Mouse (Mus musculus) limb, embryonic 14.5 days (tissue): ENCODE measurements around the gene Elane. TPM values are rescaled to one million over a fixed set of nuclear protein-coding genes. Genes with fewer than 3 reads are reported as not detected.

Experiments
- ATAC-seq: fragments of 200-750 bp; cut with Nextera tagmentation; 2 replicates; pipeline ENCODE4 v1.8.0; 2017; ENCODE audit warnings: low read depth, moderate number of reproducible peaks, moderate TSS enrichment; ENCODE audit not compliant: low FRiP score
- DNase-seq: peaks from one replicate; pipeline ENCODE4 v3.0.0-alpha.2; 2015; ENCODE audit warnings: low spot score
- H3K27ac ChIP-seq: fragments of 300-500 bp; sonication (generic); replicated peaks from 2 replicates; pipeline ENCODE4 v1.5.1; 2014; ENCODE audit warnings: low read depth, mild to moderate bottlenecking, low read length, moderate library complexity, mixed read lengths
- H3K27me3 ChIP-seq: fragments of 300-500 bp; sonication (generic); 2 replicates; pipeline ENCODE4 v1.6.1; 2014; ENCODE audit warnings: low read length, mixed read lengths; ENCODE audit not compliant: control insufficient read depth, insufficient read depth
- H3K36me3 ChIP-seq: fragments of 300-500 bp; sonication (generic); 2 replicates; pipeline ENCODE4 v1.6.1; 2014; ENCODE audit warnings: mild to moderate bottlenecking, low read length, moderate library complexity, mixed read lengths; ENCODE audit not compliant: control insufficient read depth, insufficient read depth
- H3K4me1 ChIP-seq: fragments of 300-500 bp; sonication (generic); 2 replicates; pipeline ENCODE4 v1.6.1; 2014; ENCODE audit warnings: antibody characterized with exemption, low read length, mixed read lengths; ENCODE audit not compliant: control insufficient read depth, insufficient read depth
- H3K4me2 ChIP-seq: fragments of 300-500 bp; sonication (generic); replicated peaks from 2 replicates; pipeline ENCODE4 v1.6.1; 2014; ENCODE audit warnings: low read depth, mild to moderate bottlenecking, low read length, moderate library complexity; ENCODE audit not compliant: severe bottlenecking
- H3K4me3 ChIP-seq: fragments of 300-500 bp; sonication (generic); replicated peaks from 2 replicates; pipeline ENCODE4 v1.5.1; 2014; ENCODE audit warnings: low read length
- H3K9ac ChIP-seq: fragments of 300-500 bp; sonication (generic); 2 replicates; pipeline ENCODE4 v1.6.1; 2014; ENCODE audit warnings: mild to moderate bottlenecking, low read depth, low read length, moderate library complexity; ENCODE audit not compliant: severe bottlenecking
- H3K9me3 ChIP-seq: fragments of 300-500 bp; sonication (generic); 2 replicates; pipeline ENCODE4 v1.6.1; 2016; ENCODE audit warnings: low read length; ENCODE audit not compliant: control insufficient read depth
- POLR2A ChIP-seq: fragments of 200-500 bp; IDR thresholded peaks from 2 replicates; pipeline ENCODE4 v1.8.0; 2012; ENCODE audit warnings: inconsistent platforms, mild to moderate bottlenecking, moderate library complexity, borderline replicate concordance; ENCODE audit not compliant: insufficient read depth, insufficient read length; ENCODE audit errors: extremely low read depth
- WGBS: fragments of 180-500 bp; shearing (Covaris S2); extraction: QIAGEN DNeasy Blood & Tissue Kit; methylation state at CpG from one replicate; pipeline ENCODE4 v1.1.7; 2014; 5-methylcytosine and 5-hydroxymethylcytosine counted together
- polyA plus RNA-seq, 2 experiments: library from polyadenylated mRNA; depleted of rRNA in 1 of 2; stranded (reverse) in 1 of 2; unstranded in 1 of 2; fragments of >200 nt; fragmentation: Nextera tagmentation in 1 of 2; extraction: Ambion mirVana in 1 of 2; gene quantifications; 2 replicates each; pipeline versions ENCODE4 v1.2.1 to v1.2.3; 2012 to 2014

The Elane gene
- polyA plus RNA-seq, 2 experiments = 0.35 to 1.2 TPM

DNA sequence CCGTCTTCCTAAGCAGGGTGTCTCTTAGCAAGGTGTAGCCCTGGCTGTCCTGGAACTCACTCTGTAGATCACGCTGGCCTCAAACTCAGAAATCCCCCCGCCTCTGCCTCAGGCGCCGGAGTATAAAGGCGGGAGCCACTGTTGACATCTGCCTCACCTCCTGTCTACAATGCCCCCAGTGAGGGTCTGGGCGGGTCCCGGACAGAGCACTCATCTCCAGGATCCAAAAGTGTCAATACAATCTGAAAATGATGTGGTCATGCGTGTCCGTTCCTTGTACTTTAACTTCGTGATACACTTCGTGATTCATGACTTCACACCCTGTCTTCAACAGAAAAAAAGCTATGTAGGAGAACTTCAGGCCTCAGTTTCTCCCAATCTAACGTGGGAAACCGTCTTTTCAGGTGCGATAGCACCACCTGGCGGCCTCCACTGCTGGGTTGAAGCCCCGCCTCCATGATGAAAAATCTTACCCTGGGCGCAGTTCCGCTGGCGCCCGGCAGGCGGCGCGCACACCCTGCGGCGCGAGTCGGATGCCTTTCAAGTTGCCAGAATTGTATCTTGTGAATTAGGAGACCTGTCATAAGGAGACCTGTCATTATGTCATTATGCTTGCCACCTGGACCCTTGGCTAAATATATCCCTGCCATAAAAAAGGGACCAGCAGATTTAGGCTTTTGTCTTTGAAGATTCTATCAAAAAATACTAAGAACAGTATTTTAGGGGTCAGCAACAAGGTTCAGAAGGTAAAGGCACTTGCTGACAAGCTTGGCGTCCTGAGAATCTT, 39.1 kb downstream of the Elane start:
- DNase-seq (peak; percentile 81), ATAC-seq (0 out of 2 replicates have a peak, but pooled peaks have one; percentile 9)
- no peaks in the 10 kb centered on the region for H3K36me3 ChIP-seq
- H3K9me3 ChIP-seq = no peaks in the 10 kb centered on the region
- 13% methylated on average over 29 of the region's 29 CpGs for WGBS
- H3K4me3 ChIP-seq = no peak overlapping the region
- H3K27me3 ChIP-seq = peaks cover 33% of the 10 kb centered on the region
- TF ChIP-seq POLR2A = no peak
- H3K27ac ChIP-seq = no peak overlapping the region
- H3K4me1 ChIP-seq = peaks cover 31% of the 10 kb centered on the region
- no peak overlapping the region for H3K4me2 ChIP-seq
- no peak overlapping the region for H3K9ac ChIP-seq

DNA sequence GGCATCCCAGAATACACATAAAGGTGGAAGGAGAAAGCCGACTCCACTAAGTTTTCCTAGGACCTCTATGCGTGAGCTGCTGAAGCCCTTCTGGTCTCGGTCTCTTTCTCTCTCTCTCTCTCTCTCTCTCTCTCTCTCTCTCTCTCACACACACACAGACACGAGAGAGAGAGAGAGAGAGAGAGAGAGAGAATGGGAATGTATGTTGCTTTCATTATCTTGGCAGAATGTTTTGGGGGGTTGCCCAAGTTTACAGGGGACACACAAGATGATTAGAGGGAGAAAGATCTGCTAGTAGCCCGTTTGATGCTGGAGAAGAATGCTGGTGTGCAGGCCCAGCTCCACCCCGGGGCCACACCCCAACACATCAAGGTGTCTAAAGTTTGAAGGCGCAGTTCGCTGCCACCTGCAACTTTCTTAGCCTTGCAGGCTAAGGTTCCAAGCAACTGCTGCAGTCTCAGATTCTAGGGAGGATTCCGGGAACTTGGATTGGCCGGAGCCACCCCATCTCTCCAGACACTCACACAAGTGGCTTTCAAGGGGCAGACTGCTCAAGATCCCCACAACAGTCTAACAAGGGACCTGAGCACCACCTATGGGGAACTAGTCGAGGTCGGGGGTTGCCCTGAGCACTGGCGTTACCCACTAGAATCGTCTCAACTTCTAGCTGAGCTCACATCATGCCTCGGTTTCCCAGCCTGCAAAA, 39.9 kb downstream of the Elane start:
- Histone ChIP-seq H3K4me1 (peaks cover 27% of the 10 kb centered on the region), H3K9me3 (no peaks in the 10 kb centered on the region), H3K36me3 (peaks cover 6% of the 10 kb centered on the region), H3K9ac (peak overlapping the region; percentile 87), H3K27me3 (peaks cover 25% of the 10 kb centered on the region), H3K27ac (peak overlapping the region; percentile 19; the same call in 1 of the 2 replicates), H3K4me2 (peak overlapping the region; percentile 90), H3K4me3 (peak overlapping the region; percentile 93)
- 11% methylated on average over 15 of the region's 15 CpGs for WGBS
- ATAC-seq (no peak), DNase-seq (no peak)
- TF ChIP-seq POLR2A = no peak

DNA sequence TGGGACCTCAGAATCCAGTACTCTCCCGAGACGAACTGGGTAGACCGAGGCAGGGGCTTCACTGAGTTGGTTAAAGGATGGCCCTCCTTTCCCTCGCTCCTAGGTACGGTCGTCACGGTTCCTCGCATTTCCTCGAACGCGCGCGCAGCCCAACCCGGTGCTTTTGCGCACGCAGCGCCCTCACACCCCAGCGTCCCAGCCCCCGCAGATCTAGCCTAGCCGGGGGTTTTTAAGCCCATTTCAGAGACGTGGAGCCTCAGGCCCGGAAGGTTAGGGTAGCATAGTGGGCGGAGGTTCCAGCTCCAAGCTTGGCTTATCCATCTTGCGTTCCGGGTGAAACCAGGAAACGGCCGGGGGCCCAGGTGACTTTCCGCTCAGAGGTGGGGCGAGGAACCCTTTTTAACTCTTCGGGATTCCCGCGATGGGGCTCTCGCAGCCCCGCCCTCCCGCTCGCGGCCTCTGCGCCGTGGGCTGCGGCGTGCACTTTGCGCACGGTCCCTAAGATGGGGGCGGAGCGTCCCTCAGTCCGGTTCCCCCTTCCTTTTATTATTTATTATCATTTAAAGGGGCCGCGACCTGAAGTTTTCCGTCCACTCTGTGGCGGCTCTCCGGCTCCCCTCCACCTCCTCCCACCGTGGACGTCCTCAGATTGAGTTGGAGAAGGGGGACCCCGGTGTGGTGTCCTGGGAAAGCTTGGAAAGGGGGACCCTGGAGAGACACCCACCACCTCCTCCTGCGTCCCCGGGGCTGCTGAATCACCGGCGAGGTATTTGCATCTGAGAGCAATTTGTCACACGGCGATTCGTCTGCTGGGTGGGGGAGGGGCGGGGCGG, 40.7 kb downstream of the Elane start, which contains the start of gene Arid3a:
Gene Arid3a (plus strand): TSS at position 553 of the 833 bp plus-strand sequence.
- Histone ChIP-seq H3K4me2 (peak within 1 kb of the TSS; percentile 90), H3K9ac (peak within 1 kb of the TSS; percentile 87)

DNA sequence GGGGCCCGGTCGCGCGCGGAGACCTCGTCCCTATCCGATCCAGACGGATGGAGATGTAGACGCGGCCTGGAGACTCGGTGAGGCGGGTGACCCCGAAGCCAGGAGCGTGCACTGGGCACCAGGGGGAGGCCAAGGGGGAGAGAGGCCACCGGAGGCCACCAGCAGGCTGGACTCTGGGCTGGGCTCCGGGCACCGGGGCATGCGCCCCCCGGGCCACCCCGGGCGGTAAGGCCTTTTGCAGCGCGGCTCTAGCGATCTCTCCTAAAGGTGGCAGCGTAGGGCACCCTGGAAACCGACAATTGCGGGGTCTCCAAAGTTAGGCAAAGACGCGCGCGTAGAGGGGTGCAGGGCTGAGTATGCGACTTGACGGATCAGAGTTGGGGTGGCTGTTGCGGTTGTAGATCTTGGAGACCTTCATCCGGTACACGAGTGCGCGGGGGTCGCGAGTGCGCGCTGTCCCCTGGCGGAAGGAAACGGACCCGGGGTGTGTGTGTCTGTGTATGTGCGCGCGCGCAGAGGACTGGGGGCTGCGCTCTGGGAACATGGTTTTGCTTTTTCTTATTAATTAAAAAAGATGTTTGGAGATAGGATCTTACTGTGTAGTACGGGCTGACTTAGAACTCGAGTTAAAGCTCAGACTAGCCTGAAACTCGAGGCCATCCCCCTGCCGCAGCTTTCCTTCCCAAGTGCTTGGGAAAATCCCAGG, 41.4 kb downstream of the Elane start:
- no peaks in the 10 kb centered on the region for H3K9me3 ChIP-seq
- H3K4me2 ChIP-seq = peak overlapping the region; percentile 90
- peak overlapping the region; percentile 89 for H3K27ac ChIP-seq
- 2% methylated on average over 44 of the region's 54 CpGs for WGBS
- ATAC-seq (peak; percentile 38), DNase-seq (peak; percentile 52)
- peak overlapping the region; percentile 87 for H3K9ac ChIP-seq
- H3K36me3 ChIP-seq = peaks cover 20% of the 10 kb centered on the region
- peaks cover 27% of the 10 kb centered on the region for H3K4me1 ChIP-seq
- peak overlapping the region; percentile 93 for H3K4me3 ChIP-seq
- no peak for TF ChIP-seq POLR2A
- peaks cover 10% of the 10 kb centered on the region for H3K27me3 ChIP-seq

More for the DNA sequence above, 40.7 kb downstream of the Elane start, which contains the start of gene Arid3a:
- H3K4me3 ChIP-seq = peak within 1 kb of the TSS; percentile 93
- H3K27ac ChIP-seq = peak within 1 kb of the TSS; percentile 89
- WGBS = 2% methylated on average over 57 of the region's 63 CpGs
- TF ChIP-seq POLR2A = peak; percentile 34; the same call in 1 of the 2 replicates
- peak; percentile 95 for DNase-seq
- H3K27me3 ChIP-seq = peaks cover 17% of the 10 kb centered on the region
- peak; percentile 88 for ATAC-seq
- peaks cover 21% of the 10 kb centered on the region for H3K4me1 ChIP-seq
- no peaks in the 10 kb centered on the region for H3K9me3 ChIP-seq
- peaks cover 13% of the 10 kb centered on the region for H3K36me3 ChIP-seq
